Mouse (Mus musculus): ENCODE results near the gene Gatm. TPM values are rescaled to one million over a fixed set of nuclear protein-coding genes. Genes with fewer than 3 reads are reported as not detected.

Gene Gatm
- total RNA-seq, 1 experiment, result 2.2 TPM

DNA sequence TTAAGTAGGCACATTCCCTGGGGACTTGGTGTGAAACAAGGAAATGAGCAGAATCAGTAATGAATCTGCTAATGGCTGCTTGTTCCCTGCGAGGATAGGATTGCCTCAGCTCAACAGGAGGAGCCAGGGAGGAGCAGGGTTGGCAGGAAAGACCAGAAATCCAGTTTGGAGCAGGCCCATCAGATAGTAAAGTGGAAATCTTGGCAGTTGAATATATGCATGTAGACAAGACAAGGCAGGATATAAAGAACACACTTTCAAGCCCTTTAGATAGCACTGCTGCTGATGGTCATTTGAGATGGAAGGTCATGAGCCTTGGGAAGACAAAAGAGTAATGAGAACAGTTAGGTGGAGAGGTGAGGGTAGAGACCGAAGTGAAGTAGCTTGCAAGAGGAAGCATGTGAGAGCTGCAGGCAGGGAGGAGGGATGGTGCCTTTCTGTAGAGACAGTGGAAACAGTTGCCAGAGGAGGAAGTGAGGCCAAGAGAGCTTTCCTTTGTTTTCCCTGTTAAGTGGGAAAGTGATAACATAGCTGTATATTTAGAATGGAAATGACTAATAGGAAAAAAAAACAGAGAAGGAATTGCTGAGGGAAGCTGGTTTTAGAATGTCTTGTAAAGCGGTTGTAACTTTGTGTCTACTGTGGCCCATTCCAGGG lies 29.6 kb downstream of the Gatm start:
- Histone ChIP-seq H3K4me3 (ENCODE audit: insufficient read depth in 1 of 2, low read depth in 1 of 2, low read length in 2 of 2, poor library complexity in 1 of 2, severe bottlenecking in 1 of 2) (no peak overlapping the region), H3K9me3 (ENCODE audit: control insufficient read depth, insufficient read depth, low read depth, low read length) (no peaks in the 10 kb centered on the region), H3K27ac (ENCODE audit: insufficient read depth, low read depth, low read length, poor library complexity, severe bottlenecking) (no peak overlapping the region), H3K9ac (ENCODE audit: insufficient read depth, low read depth, low read length, poor library complexity, severe bottlenecking) (no peak overlapping the region), H3K4me1 (ENCODE audit: control insufficient read depth in 2 of 2, insufficient read depth in 2 of 2, low read length in 2 of 2, poor library complexity in 1 of 2) (no peaks in the 10 kb centered on the region), H3K36me3 (ENCODE audit: control insufficient read depth, insufficient read depth, low read length, poor library complexity, severe bottlenecking) (no peaks in the 10 kb centered on the region)
- TF ChIP-seq ZC3H11A (IDR thresholded peaks at IDR 0.05; ENCODE audit: borderline replicate concordance, low read depth, low read length) (no peak), MAFK (IDR thresholded peaks at IDR 0.05; ENCODE audit: insufficient read depth, low read depth, low read length) (no peak), CHD2 (IDR thresholded peaks at IDR 0.05; ENCODE audit: low read depth, low read length) (no peak), HCFC1 (IDR thresholded peaks at IDR 0.05; ENCODE audit: borderline replicate concordance, insufficient read depth, low read length) (no peak), ZNF384 (IDR thresholded peaks at IDR 0.05; ENCODE audit: low read depth, low read length) (no peak)
- DNase-seq (ENCODE audit: low read depth, low spot score), result no peak
- in situ Hi-C loops (cut with MboI; ENCODE audit: low sequenced_read_pairs in 2 of 2, unreplicated experiment in 2 of 2), result no loop called here

- Histone ChIP-seq H3K9me3 (ENCODE audit: control insufficient read depth, insufficient read depth, low read depth, low read length) (no peaks in the 10 kb centered on the region), H3K9ac (ENCODE audit: insufficient read depth, low read depth, low read length, poor library complexity, severe bottlenecking) (no peak overlapping the region), H3K36me3 (ENCODE audit: control insufficient read depth, insufficient read depth, low read length, poor library complexity, severe bottlenecking) (no peaks in the 10 kb centered on the region), H3K27ac (ENCODE audit: insufficient read depth, low read depth, low read length, poor library complexity, severe bottlenecking) (no peak overlapping the region), H3K4me1 (ENCODE audit: control insufficient read depth in 2 of 2, insufficient read depth in 2 of 2, low read length in 2 of 2, poor library complexity in 1 of 2) (no peaks in the 10 kb centered on the region), H3K4me3 (ENCODE audit: insufficient read depth in 1 of 2, low read depth in 1 of 2, low read length in 2 of 2, poor library complexity in 1 of 2, severe bottlenecking in 1 of 2) (no peak overlapping the region)
- TF ChIP-seq MAFK (IDR thresholded peaks at IDR 0.05; ENCODE audit: insufficient read depth, low read depth, low read length), result no peak
- TF ChIP-seq ZC3H11A (IDR thresholded peaks at IDR 0.05; ENCODE audit: borderline replicate concordance, low read depth, low read length), result no peak
- no peak for TF ChIP-seq ZNF384 (IDR thresholded peaks at IDR 0.05; ENCODE audit: low read depth, low read length)
- no peak for TF ChIP-seq CHD2 (IDR thresholded peaks at IDR 0.05; ENCODE audit: low read depth, low read length)
- no peak for TF ChIP-seq HCFC1 (IDR thresholded peaks at IDR 0.05; ENCODE audit: borderline replicate concordance, insufficient read depth, low read length)
- no peak for DNase-seq (ENCODE audit: low read depth, low spot score)
- in situ Hi-C loops (cut with MboI; ENCODE audit: low sequenced_read_pairs in 2 of 2, unreplicated experiment in 2 of 2), result no loop called here
These were observed 30.7 kb downstream of the Gatm start for GRCm38 (mm10) chr2:122580426-122580825.

- H3K4me1 ChIP-seq (ENCODE audit: control insufficient read depth in 2 of 2, insufficient read depth in 2 of 2, low read length in 2 of 2, poor library complexity in 1 of 2), result no peaks in the 10 kb centered on the region
- H3K4me3 ChIP-seq (ENCODE audit: insufficient read depth in 1 of 2, low read depth in 1 of 2, low read length in 2 of 2, poor library complexity in 1 of 2, severe bottlenecking in 1 of 2), result no peak overlapping the region
- in situ Hi-C loops (cut with MboI; ENCODE audit: low sequenced_read_pairs in 2 of 2, unreplicated experiment in 2 of 2), result loop anchor here in 1 of 2 experiments (10.0 kb wide), 1 partner anchor 177 kb away; no protein-coding TSS in a partner anchor
- no peak for TF ChIP-seq ZNF384 (IDR thresholded peaks at IDR 0.05; ENCODE audit: low read depth, low read length)
- TF ChIP-seq HCFC1 (IDR thresholded peaks at IDR 0.05; ENCODE audit: borderline replicate concordance, insufficient read depth, low read length), result no peak
- TF ChIP-seq CHD2 (IDR thresholded peaks at IDR 0.05; ENCODE audit: low read depth, low read length), result no peak
- no peak for DNase-seq (ENCODE audit: low read depth, low spot score)
- H3K9me3 ChIP-seq (ENCODE audit: control insufficient read depth, insufficient read depth, low read depth, low read length), result no peaks in the 10 kb centered on the region
- H3K36me3 ChIP-seq (ENCODE audit: control insufficient read depth, insufficient read depth, low read length, poor library complexity, severe bottlenecking), result no peaks in the 10 kb centered on the region
- H3K27ac ChIP-seq (ENCODE audit: insufficient read depth, low read depth, low read length, poor library complexity, severe bottlenecking), result no peak overlapping the region
- no peak overlapping the region for H3K9ac ChIP-seq (ENCODE audit: insufficient read depth, low read depth, low read length, poor library complexity, severe bottlenecking)
These were observed 33.8 kb downstream of the Gatm start for GRCm38 (mm10) chr2:122577316-122577715.

DNA sequence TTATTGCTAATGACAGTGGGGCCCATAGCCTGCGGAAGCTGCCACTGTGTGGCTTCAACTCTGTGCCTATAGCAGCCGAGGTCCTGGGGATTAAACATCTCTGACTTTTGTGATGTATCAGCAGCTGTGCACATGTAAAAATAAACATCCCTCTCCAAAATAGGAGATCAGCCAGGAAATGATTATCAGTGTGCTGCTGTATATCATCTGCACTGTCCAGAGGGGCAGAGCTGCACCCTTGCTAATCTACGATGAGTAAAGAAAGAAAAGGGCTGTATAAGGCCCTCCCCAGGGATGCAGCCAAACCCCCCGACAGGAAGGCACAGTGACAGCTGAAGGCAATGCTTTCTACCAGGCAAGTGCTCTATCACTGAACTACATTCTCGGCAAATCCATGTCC lies 34.8 kb downstream of the Gatm start:
- no peak for DNase-seq (ENCODE audit: low read depth, low spot score)
- no peak overlapping the region for H3K9ac ChIP-seq (ENCODE audit: insufficient read depth, low read depth, low read length, poor library complexity, severe bottlenecking)
- no peak for TF ChIP-seq HCFC1 (IDR thresholded peaks at IDR 0.05; ENCODE audit: borderline replicate concordance, insufficient read depth, low read length)
- no peak for TF ChIP-seq ZNF384 (IDR thresholded peaks at IDR 0.05; ENCODE audit: low read depth, low read length)
- no peak for TF ChIP-seq MAFK (IDR thresholded peaks at IDR 0.05; ENCODE audit: insufficient read depth, low read depth, low read length)
- TF ChIP-seq ZC3H11A (IDR thresholded peaks at IDR 0.05; ENCODE audit: borderline replicate concordance, low read depth, low read length), result no peak
- TF ChIP-seq CHD2 (IDR thresholded peaks at IDR 0.05; ENCODE audit: low read depth, low read length), result no peak
- no peaks in the 10 kb centered on the region for H3K4me1 ChIP-seq (ENCODE audit: control insufficient read depth in 2 of 2, insufficient read depth in 2 of 2, low read length in 2 of 2, poor library complexity in 1 of 2)
- in situ Hi-C loops (cut with MboI; ENCODE audit: low sequenced_read_pairs in 2 of 2, unreplicated experiment in 2 of 2), result loop anchor here in 1 of 2 experiments (10.0 kb wide), 1 partner anchor 179 kb away; no protein-coding TSS in a partner anchor
- H3K27ac ChIP-seq (ENCODE audit: insufficient read depth, low read depth, low read length, poor library complexity, severe bottlenecking), result no peak overlapping the region
- no peak overlapping the region for H3K4me3 ChIP-seq (ENCODE audit: insufficient read depth in 1 of 2, low read depth in 1 of 2, low read length in 2 of 2, poor library complexity in 1 of 2, severe bottlenecking in 1 of 2)
- H3K9me3 ChIP-seq (ENCODE audit: control insufficient read depth, insufficient read depth, low read depth, low read length), result no peaks in the 10 kb centered on the region
- no peaks in the 10 kb centered on the region for H3K36me3 ChIP-seq (ENCODE audit: control insufficient read depth, insufficient read depth, low read length, poor library complexity, severe bottlenecking)

Data from ES-E14 (cell line).